ENCODE assay signal across 8 mouse cellular contexts in genomic region chr5:144545653-144546422, GRCm38 (mm10). TPM values are rescaled to one million over a fixed set of nuclear protein-coding genes. Genes with fewer than 3 reads are reported as not detected.
A peak's percentile ranks its signal among the peaks of the same experiment; 100 is the strongest.
DNase-seq lines count a peak whose midpoint lies in the region; ATAC-seq and TF ChIP-seq lines count a peak whose summit lies in the region.

TSS of gene Nptx2 (plus strand) at chr5:144545902.

- peaks cover 19% of the 10 kb centered on the region; the same call in 1 of the 2 replicates for H3K27me3 ChIP-seq in forebrain, embryonic 16.5 days (replicated peaks; ENCODE audit: control insufficient read depth, insufficient read depth, low read length)
- H3K27me3 ChIP-seq in heart, postnatal 0 days (ENCODE audit: control insufficient read depth, insufficient read depth, low read length), result peaks cover 71% of the 10 kb centered on the region
- H3K27me3 ChIP-seq in liver, embryonic 11.5 days (replicated peaks; ENCODE audit: control insufficient read depth, insufficient read depth, low read length), result peaks cover 54% of the 10 kb centered on the region
- peaks cover 35% of the 10 kb centered on the region for H3K27me3 ChIP-seq in neural tube, embryonic 12.5 days (replicated peaks)

- peak within 1 kb of the TSS; percentile 54 for H3K9ac ChIP-seq in forebrain, embryonic 16.5 days (replicated peaks; ENCODE audit: low read depth, low read length)
- no peak within 1 kb of the TSS for H3K9ac ChIP-seq in heart, postnatal 0 days (replicated peaks; ENCODE audit: low read depth, low read length)
- no peak within 1 kb of the TSS for H3K9ac ChIP-seq in liver, embryonic 11.5 days (ENCODE audit: low read depth, low read length)
- H3K9ac ChIP-seq in neural tube, embryonic 12.5 days, result peak within 1 kb of the TSS; percentile 47

- no peak for TF ChIP-seq EP300 in heart, postnatal 0 days (IDR thresholded peaks at IDR 0.05; ENCODE audit: low read depth)

- H3K36me3 ChIP-seq in forebrain, embryonic 16.5 days (ENCODE audit: control insufficient read depth, insufficient read depth), result no peaks in the 10 kb centered on the region
- H3K36me3 ChIP-seq in heart, postnatal 0 days (replicated peaks; ENCODE audit: control insufficient read depth, insufficient read depth, low read length), result no peaks in the 10 kb centered on the region
- H3K36me3 ChIP-seq in liver, embryonic 11.5 days (ENCODE audit: control insufficient read depth, insufficient read depth, low read length), result no peaks in the 10 kb centered on the region
- H3K36me3 ChIP-seq in neural tube, embryonic 12.5 days, result no peaks in the 10 kb centered on the region

- peaks cover 35% of the 10 kb centered on the region for H3K4me1 ChIP-seq in forebrain, embryonic 16.5 days (replicated peaks; ENCODE audit: control insufficient read depth, insufficient read depth, low read length)
- no peaks in the 10 kb centered on the region for H3K4me1 ChIP-seq in heart, postnatal 0 days (ENCODE audit: control insufficient read depth, insufficient read depth)
- H3K4me1 ChIP-seq in liver, embryonic 11.5 days (replicated peaks; ENCODE audit: control insufficient read depth, insufficient read depth, low read length), result no peaks in the 10 kb centered on the region
- H3K4me1 ChIP-seq in neural tube, embryonic 12.5 days, result peaks cover 25% of the 10 kb centered on the region

- peak; percentile 98 for ATAC-seq in forebrain, embryonic 16.5 days
- peak; percentile 87 for ATAC-seq in heart, postnatal 0 days (ENCODE audit: insufficient read depth, low read depth)
- ATAC-seq in liver, embryonic 11.5 days (replicated peaks; ENCODE audit: low FRiP score), result peak; percentile 87
- peak; percentile 87 for ATAC-seq in neural tube, embryonic 12.5 days (ENCODE audit: low FRiP score, low read depth)

- TF ChIP-seq CTCF in heart, postnatal 0 days (IDR thresholded peaks at IDR 0.05; ENCODE audit: low read depth), result 0 out of 2 replicates have a peak, but pooled peaks have one; percentile 6

- under 1% methylated on average over 98 of the region's 99 CpGs for WGBS in forebrain, embryonic 16.5 days
- WGBS in heart, postnatal 0 days, result under 1% methylated on average over 95 of the region's 99 CpGs
- WGBS in liver, embryonic 11.5 days, result 5% methylated on average over 97 of the region's 99 CpGs
- under 1% methylated on average over 99 of the region's 99 CpGs for WGBS in neural tube, embryonic 12.5 days

- DNase-seq in thymus, postnatal 0 days (ENCODE audit: low spot score), result peak; percentile 10
- no peak for DNase-seq in thymus, postnatal 10 days (ENCODE audit: low spot score in 2 of 2)
- DNase-seq in heart, postnatal 0 days (ENCODE audit: low spot score), result peak; percentile 21
- peak; percentile 55 to 79 for DNase-seq in kidney, postnatal 36 days
- DNase-seq in liver, embryonic 11.5 days (ENCODE audit: low spot score), result peak; percentile 60
- DNase-seq in thymus, postnatal 25 days, result peak; percentile 4

- peak within 1 kb of the TSS; percentile 49 for H3K4me3 ChIP-seq in forebrain, embryonic 16.5 days (replicated peaks; ENCODE audit: low read length)
- H3K4me3 ChIP-seq in heart, postnatal 0 days (ENCODE audit: low read depth, low read length), result peak within 1 kb of the TSS; percentile 32
- peak within 1 kb of the TSS; percentile 28 for H3K4me3 ChIP-seq in liver, embryonic 11.5 days (ENCODE audit: low read depth, low read length)
- peak within 1 kb of the TSS; percentile 39 for H3K4me3 ChIP-seq in neural tube, embryonic 12.5 days

- peak within 1 kb of the TSS; percentile 70 for H3K4me2 ChIP-seq in forebrain, embryonic 16.5 days (ENCODE audit: low read length)
- H3K4me2 ChIP-seq in heart, postnatal 0 days (ENCODE audit: low read depth, low read length), result peak within 1 kb of the TSS; percentile 51
- H3K4me2 ChIP-seq in liver, embryonic 11.5 days, result peak within 1 kb of the TSS; percentile 55
- peak within 1 kb of the TSS; percentile 63 for H3K4me2 ChIP-seq in neural tube, embryonic 12.5 days (replicated peaks)

- H3K9me3 ChIP-seq in forebrain, embryonic 16.5 days (ENCODE audit: control insufficient read depth, low read length), result no peaks in the 10 kb centered on the region
- no peaks in the 10 kb centered on the region for H3K9me3 ChIP-seq in heart, postnatal 0 days (replicated peaks; ENCODE audit: control insufficient read depth, low read length)
- no peaks in the 10 kb centered on the region for H3K9me3 ChIP-seq in liver, embryonic 11.5 days (ENCODE audit: control insufficient read depth, low read length)
- no peaks in the 10 kb centered on the region for H3K9me3 ChIP-seq in neural tube, embryonic 12.5 days

- no peak within 1 kb of the TSS for H3K27ac ChIP-seq in forebrain, embryonic 16.5 days (ENCODE audit: low read length)
- H3K27ac ChIP-seq in heart, postnatal 0 days (ENCODE audit: low read depth), result no peak within 1 kb of the TSS
- no peak within 1 kb of the TSS for H3K27ac ChIP-seq in liver, embryonic 11.5 days (ENCODE audit: low read depth, low read length)
- H3K27ac ChIP-seq in neural tube, embryonic 12.5 days, result no peak within 1 kb of the TSS

RNA-seq across cellular contexts. Expression of gene Nptx2, which starts in this region (rescaled TPM):
- polyA plus RNA-seq in thymus, postnatal 0 days (2015; fragmentation: Nextera tagmentation; extraction: Ambion mirVana), result 0.81 and 0.94 TPM in 2 replicates
- 1.2 and 2.6 TPM in 2 replicates for polyA plus RNA-seq in forebrain, embryonic 16.5 days (2015; fragmentation: Nextera tagmentation; extraction: Ambion mirVana)
- total RNA-seq in heart, postnatal 0 days (2014; rRNA removed; ENCODE audit: low replicate concordance), result 0.04 TPM in 1 of 2 replicates, not detected in the other
- 0.04 TPM in 1 of 2 replicates, not detected in the other for polyA plus RNA-seq in heart, postnatal 0 days (2015; fragmentation: Nextera tagmentation; extraction: Ambion mirVana)
- 0.07 TPM in 1 of 2 replicates, not detected in the other for polyA plus RNA-seq in liver, embryonic 11.5 days (2014; fragmentation: Nextera tagmentation; extraction: Ambion mirVana)
- 3.6 and 4.1 TPM in 2 replicates for polyA plus RNA-seq in neural tube, embryonic 12.5 days (2016; fragmentation: Nextera tagmentation; extraction: Ambion mirVana)

Comparison
In these comparisons a context has a peak if more than half of its experiments do, and no peak if none do; other contexts are left out.
1. DNase-seq: peak in kidney, postnatal 36 days (2 of 2) and thymus, postnatal 25 days (single experiment); none in thymus, postnatal 10 days (0 of 2).
2. Peak in DNase-seq in thymus, postnatal 0 days; RNA of the gene not detected or under 1 TPM.
3. Peak in DNase-seq, ATAC-seq, H3K4me3 ChIP-seq and H3K4me2 ChIP-seq in heart, postnatal 0 days; RNA of the gene not detected or under 1 TPM.
4. Peak in DNase-seq, ATAC-seq, H3K4me3 ChIP-seq and H3K4me2 ChIP-seq in liver, embryonic 11.5 days; RNA of the gene not detected or under 1 TPM.
5. H3K9ac ChIP-seq: peak in forebrain, embryonic 16.5 days (single experiment) and neural tube, embryonic 12.5 days (single experiment); none in heart, postnatal 0 days (single experiment) and liver, embryonic 11.5 days (single experiment).
6. Peak in every context shown above with its lines, with median percentiles within 50 percentile points of each other: ATAC-seq, H3K4me2 ChIP-seq and H3K4me3 ChIP-seq.